Mouse (Mus musculus): ENCODE data around the gene Rad1. TPM values are rescaled to one million over a fixed set of nuclear protein-coding genes. Genes with fewer than 3 reads are reported as not detected.
"Not testable (repeated sequence)": the region's sequence is repeated elsewhere in the genome, so short reads cannot be mapped to it uniquely, and the experiment has no call there.

Rad1 gene
- total and polyA plus RNA-seq, 3 experiments: 4.8 to 9.3 (median 9.0) TPM

- TF ChIP-seq CTCF (IDR thresholded peaks at IDR 0.05) (no peak), POLR2A (IDR thresholded peaks at IDR 0.05; ENCODE audit: insufficient read depth, low read depth, low read length) (no peak), EP300 (IDR thresholded peaks at IDR 0.05; ENCODE audit: insufficient read depth, low read depth, low read length) (no peak)
- no peaks in the 10 kb centered on the region for H3K27me3 ChIP-seq (ENCODE audit: control insufficient read depth, insufficient read depth, low read length)
- intact Hi-C loops (cut with DNase I): no loop called here
- no peaks in the 10 kb centered on the region for H3K79me2 ChIP-seq (replicated peaks; ENCODE audit: control insufficient read depth, insufficient read depth, low read length)
- no peak overlapping the region for H3K27ac ChIP-seq
- no peaks in the 10 kb centered on the region for H3K4me1 ChIP-seq (ENCODE audit: control insufficient read depth, insufficient read depth, low read length)
- no peaks in the 10 kb centered on the region for H3K36me3 ChIP-seq (ENCODE audit: control insufficient read depth, insufficient read depth, low read length)
- no peak for DNase-seq
- 41% methylated on average over 4 of the region's 4 CpGs for WGBS
- H3K9ac ChIP-seq (ENCODE audit: low read depth, low read length): no peak overlapping the region
- no peak overlapping the region for H3K4me3 ChIP-seq
Measured at GRCm38 (mm10) chr15:10531352-10531751, 45.5 kb downstream of the Rad1 start.

- H3K4me1 ChIP-seq (ENCODE audit: control insufficient read depth, insufficient read depth, low read length); H3K9ac ChIP-seq (ENCODE audit: low read depth, low read length): not testable (repeated sequence)
- 84% methylated on average over 10 of the region's 10 CpGs for WGBS
Measured at GRCm38 (mm10) chr15:10533361-10533760, 47.5 kb downstream of the Rad1 start.

GRCm38 (mm10) chr15:10534591-10534990, 48.8 kb downstream of the Rad1 start:
- Histone ChIP-seq H3K27me3 (ENCODE audit: control insufficient read depth, insufficient read depth, low read length) (no peaks in the 10 kb centered on the region), H3K36me3 (ENCODE audit: control insufficient read depth, insufficient read depth, low read length) (no peaks in the 10 kb centered on the region), H3K79me2 (replicated peaks; ENCODE audit: control insufficient read depth, insufficient read depth, low read length) (no peaks in the 10 kb centered on the region), H3K4me3 (no peak overlapping the region), H3K9ac (ENCODE audit: low read depth, low read length) (no peak overlapping the region), H3K4me1 (ENCODE audit: control insufficient read depth, insufficient read depth, low read length) (no peaks in the 10 kb centered on the region), H3K27ac (no peak overlapping the region)
- TF ChIP-seq POLR2A (IDR thresholded peaks at IDR 0.05; ENCODE audit: insufficient read depth, low read depth, low read length): no peak
- no peak for TF ChIP-seq EP300 (IDR thresholded peaks at IDR 0.05; ENCODE audit: insufficient read depth, low read depth, low read length)
- TF ChIP-seq CTCF (IDR thresholded peaks at IDR 0.05): no peak
- whole genome bisulfite sequencing: 80% methylated on average over 5 of the region's 5 CpGs
- DNase-seq: no peak
- intact Hi-C loops (cut with DNase I): no loop called here

More at GRCm38 (mm10) chr15:10533361-10533760, 47.5 kb downstream of the Rad1 start:
- H3K4me3 ChIP-seq; H3K27ac ChIP-seq; H3K36me3 ChIP-seq (ENCODE audit: control insufficient read depth, insufficient read depth, low read length); DNase-seq; H3K79me2 ChIP-seq (replicated peaks; ENCODE audit: control insufficient read depth, insufficient read depth, low read length); intact Hi-C loops (cut with DNase I); H3K27me3 ChIP-seq (ENCODE audit: control insufficient read depth, insufficient read depth, low read length): not testable (repeated sequence)

- 61% methylated on average over 7 of the region's 7 CpGs for WGBS
- Histone ChIP-seq H3K36me3 (ENCODE audit: control insufficient read depth, insufficient read depth, low read length) (no peaks in the 10 kb centered on the region), H3K27ac (no peak overlapping the region), H3K9ac (ENCODE audit: low read depth, low read length) (no peak overlapping the region), H3K4me1 (ENCODE audit: control insufficient read depth, insufficient read depth, low read length) (no peaks in the 10 kb centered on the region), H3K27me3 (ENCODE audit: control insufficient read depth, insufficient read depth, low read length) (no peaks in the 10 kb centered on the region), H3K4me3 (no peak overlapping the region), H3K79me2 (replicated peaks; ENCODE audit: control insufficient read depth, insufficient read depth, low read length) (no peaks in the 10 kb centered on the region)
- TF ChIP-seq EP300 (IDR thresholded peaks at IDR 0.05; ENCODE audit: insufficient read depth, low read depth, low read length) (no peak), CTCF (IDR thresholded peaks at IDR 0.05) (no peak), POLR2A (IDR thresholded peaks at IDR 0.05; ENCODE audit: insufficient read depth, low read depth, low read length) (no peak)
- no peak for DNase-seq
- intact Hi-C loops (cut with DNase I): no loop called here
Measured at GRCm38 (mm10) chr15:10535969-10536368, 50.2 kb downstream of the Rad1 start.

GRCm38 (mm10) chr15:10540271-10541088, 54.7 kb downstream of the Rad1 start:
- DNase-seq: no peak
- H3K79me2 ChIP-seq (replicated peaks; ENCODE audit: control insufficient read depth, insufficient read depth, low read length): no peaks in the 10 kb centered on the region
- no peaks in the 10 kb centered on the region for H3K36me3 ChIP-seq (ENCODE audit: control insufficient read depth, insufficient read depth, low read length)
- H3K4me1 ChIP-seq (ENCODE audit: control insufficient read depth, insufficient read depth, low read length): no peaks in the 10 kb centered on the region
- H3K9ac ChIP-seq (ENCODE audit: low read depth, low read length): no peak overlapping the region
- H3K27ac ChIP-seq: no peak overlapping the region
- TF ChIP-seq CTCF (IDR thresholded peaks at IDR 0.05): no peak
- no peak for TF ChIP-seq POLR2A (IDR thresholded peaks at IDR 0.05; ENCODE audit: insufficient read depth, low read depth, low read length)
- no peak for TF ChIP-seq EP300 (IDR thresholded peaks at IDR 0.05; ENCODE audit: insufficient read depth, low read depth, low read length)
- 65% methylated on average over 16 of the region's 16 CpGs for WGBS
- no peak overlapping the region for H3K4me3 ChIP-seq
- H3K27me3 ChIP-seq (ENCODE audit: control insufficient read depth, insufficient read depth, low read length): no peaks in the 10 kb centered on the region
- intact Hi-C loops (cut with DNase I): no loop called here

Other genes with a start within 250 kb of the Rad1 start
- not detected for gene Gm21973, start 160.6 kb upstream of the Rad1 start, total RNA-seq (2021)
- not detected in 2 replicates for gene Gm21973, start 160.6 kb upstream of the Rad1 start, polyA plus RNA-seq (2012; rRNA removed)
- not detected for gene Agxt2, start 127.5 kb upstream of the Rad1 start, total RNA-seq (2021)
- gene Agxt2, start 127.5 kb upstream of the Rad1 start, polyA plus RNA-seq (2012; rRNA removed): not detected in 2 replicates
- gene Dnajc21, start 15.5 kb upstream of the Rad1 start, total RNA-seq (2021): 10 to 100 TPM; 34.5 to 41.2 TPM
- gene Dnajc21, start 15.5 kb upstream of the Rad1 start, polyA plus RNA-seq (2012; rRNA removed): 2.2 and 5.4 TPM in 2 replicates
- 10 to 100 TPM; 20.9 to 24.4 TPM for gene Brix1, start 71 bp upstream of the Rad1 start, total RNA-seq (2021)
- gene Brix1, start 71 bp upstream of the Rad1 start, polyA plus RNA-seq (2012; rRNA removed): 2.6 and 4.5 TPM in 2 replicates
- gene Ttc23l, start 72.7 kb downstream of the Rad1 start, total RNA-seq (2021): not detected
- gene Ttc23l, start 72.7 kb downstream of the Rad1 start, polyA plus RNA-seq (2012; rRNA removed): 0.12 TPM in 1 of 2 replicates, not detected in the other
- gene Rai14, start 228.6 kb downstream of the Rad1 start, total RNA-seq (2021): 1 to 10 TPM; 3.7 to 4.3 TPM
- gene Rai14, start 228.6 kb downstream of the Rad1 start, polyA plus RNA-seq (2012; rRNA removed): 1.1 and 1.5 TPM in 2 replicates

All from heart, adult 2 months (tissue).